Mouse (Mus musculus) erythroid progenitor cell, adult 5-6 weeks (primary cell): ENCODE results near the gene Mocs2. TPM values are rescaled to one million over a fixed set of nuclear protein-coding genes. Genes with fewer than 3 reads are reported as not detected.

Experiments used
- ATAC-seq: replicated peaks from 2 replicates; pipeline ENCODE4 v1.8.0; 2016; ENCODE audit warnings: moderate number of reproducible peaks, mild to moderate bottlenecking, moderate TSS enrichment, inconsistent platforms; ENCODE audit not compliant: poor library complexity, low FRiP score, severe bottlenecking
- total RNA-seq, 2 experiments: library from RNA; stranded (forward) in 1 of 2; stranded (reverse) in 1 of 2; fragments of 150-400 nt in 1 of 2; fragments of 186-747, 209-891 nt in 1 of 2; gene quantifications; 2 replicates each; pipeline versions ENCODE4 v1.2.3 to v1.2.4; 2015 to 2017; ENCODE audit warnings: low replicate concordance in 2 of 2

Gene Mocs2
- total RNA-seq, 2 experiments from 2014 or later, result 15.9 to 20.5 TPM

DNA sequence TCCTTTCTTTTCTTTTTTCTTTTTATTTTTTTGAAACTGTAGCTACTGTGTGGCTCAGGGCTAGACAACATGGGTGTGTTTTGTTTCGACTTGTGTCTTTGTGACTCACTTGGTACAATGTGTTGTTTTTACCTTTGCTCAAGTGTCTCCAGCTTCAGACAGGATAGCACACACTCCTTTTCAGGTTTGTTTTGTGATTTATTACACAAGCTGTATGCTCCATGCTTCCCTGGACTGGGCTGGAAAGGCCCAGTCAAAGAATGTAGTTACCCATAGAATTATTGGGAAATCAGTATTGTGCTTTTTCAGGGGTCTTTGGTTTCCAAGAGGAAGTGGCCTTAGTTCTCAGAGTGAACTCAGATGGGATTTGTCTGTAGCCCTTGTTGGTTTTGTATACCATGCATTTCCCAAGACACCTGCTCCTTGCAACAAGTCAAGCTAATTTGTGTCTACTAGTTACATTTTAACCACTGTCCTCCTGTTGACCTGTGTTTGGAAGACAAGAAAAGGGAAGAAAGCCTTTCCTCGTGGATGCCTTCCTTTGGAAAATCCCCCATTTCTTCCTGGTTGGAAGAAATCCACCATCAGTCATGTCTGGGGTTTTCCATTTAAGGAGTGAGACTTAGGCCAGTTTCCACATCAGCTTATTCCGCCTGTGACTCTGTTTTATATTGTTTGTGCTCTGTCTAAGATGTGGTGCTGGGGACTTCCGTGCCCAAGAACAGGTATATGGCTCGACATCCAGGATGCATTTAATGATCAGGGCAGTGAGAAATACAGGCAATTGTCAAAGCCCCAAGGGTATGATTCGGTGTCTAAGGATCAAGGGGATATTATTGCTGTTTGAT, 34.5 kb downstream of the Mocs2 start:
- ATAC-seq, result no peak

DNA sequence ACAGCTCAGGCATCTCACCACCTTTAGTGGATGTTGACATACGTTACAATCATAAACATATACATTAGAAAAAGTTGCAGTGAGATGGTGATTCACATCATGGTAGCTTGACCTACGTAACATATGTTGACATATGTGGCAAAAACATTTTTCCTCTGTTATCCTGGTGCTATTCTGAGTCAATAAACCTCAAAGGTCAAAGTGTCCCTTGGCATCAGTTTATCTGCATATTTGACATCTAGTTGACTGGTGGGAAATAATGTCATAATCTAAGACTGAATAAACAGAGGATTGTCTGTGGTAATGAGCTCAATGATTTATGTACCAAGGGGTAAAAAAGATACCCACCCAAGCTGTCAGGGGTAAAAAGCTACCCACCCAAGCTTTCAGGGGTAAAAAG, 35.1 kb downstream of the Mocs2 start:
- no peak for ATAC-seq

DNA sequence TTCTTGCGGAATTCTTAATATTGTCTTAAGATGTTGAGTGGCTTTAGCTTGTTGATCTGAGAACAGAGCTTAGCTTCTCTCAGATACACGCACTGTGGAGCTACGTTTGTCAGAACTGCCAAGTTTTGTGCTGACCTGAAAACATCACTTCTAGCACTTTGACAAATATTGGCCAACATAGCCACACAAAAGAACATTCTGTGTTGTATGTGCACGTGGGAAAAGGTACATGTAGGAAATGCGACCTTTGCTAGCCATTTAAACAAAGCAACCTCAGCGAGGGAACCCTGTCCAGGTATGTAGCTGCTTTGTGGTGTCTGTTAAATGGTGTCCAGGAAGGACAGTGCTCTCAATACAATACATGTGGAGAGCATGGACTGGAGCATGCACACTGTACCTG, 36.0 kb downstream of the Mocs2 start:
- no peak for ATAC-seq

DNA sequence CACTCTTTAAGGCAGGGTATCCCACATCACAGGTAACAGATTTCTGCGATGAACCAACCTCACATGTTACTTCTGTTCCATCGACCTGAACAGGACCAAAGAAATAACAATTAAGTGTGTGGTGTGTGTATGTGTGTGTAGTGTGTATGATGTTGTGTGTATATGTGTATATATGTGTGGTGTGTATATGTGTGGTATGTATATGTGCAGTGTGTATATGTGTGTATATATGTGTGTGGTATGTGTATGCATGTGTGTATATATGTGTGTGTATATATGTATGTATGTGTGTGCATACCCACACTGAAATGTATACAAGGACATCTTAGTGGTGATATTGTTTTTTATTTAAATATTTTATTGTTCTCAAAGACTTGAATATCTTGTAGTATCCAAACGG, 36.4 kb downstream of the Mocs2 start:
- ATAC-seq, result no peak

DNA sequence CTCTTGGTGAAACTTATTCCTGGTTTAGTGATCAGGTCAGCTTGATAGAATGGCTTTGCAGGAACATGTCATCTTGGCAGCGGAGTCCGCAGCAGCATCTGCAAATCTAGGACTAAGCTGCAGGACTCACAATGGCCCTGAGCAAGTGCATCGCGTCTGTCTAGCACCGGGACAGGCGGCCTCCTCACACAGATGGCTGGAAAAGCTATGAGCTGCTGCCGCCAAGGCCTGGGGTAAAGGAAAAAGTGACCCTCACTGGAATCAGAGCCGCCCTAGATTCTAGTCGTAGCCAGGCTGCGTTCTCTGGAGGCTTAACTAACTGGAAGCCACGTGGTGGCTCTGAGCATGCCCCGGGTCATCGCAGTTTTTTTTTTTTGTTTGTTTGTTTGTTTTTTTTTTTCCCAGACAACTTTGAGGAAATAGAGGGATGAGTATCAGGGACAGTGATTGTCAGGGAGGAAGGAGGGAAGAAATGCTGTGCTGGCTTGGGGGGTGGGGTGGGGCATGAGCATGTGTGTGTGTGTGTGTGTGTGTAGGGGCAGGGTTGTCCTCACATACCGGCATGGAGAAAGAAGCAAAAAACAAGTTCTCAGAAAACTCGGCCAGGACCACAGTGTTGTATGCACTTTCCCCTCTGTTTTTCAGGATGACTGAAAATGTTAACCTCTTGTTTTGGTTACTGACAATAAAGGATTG, 37.7 kb downstream of the Mocs2 start:
- no peak for ATAC-seq

DNA sequence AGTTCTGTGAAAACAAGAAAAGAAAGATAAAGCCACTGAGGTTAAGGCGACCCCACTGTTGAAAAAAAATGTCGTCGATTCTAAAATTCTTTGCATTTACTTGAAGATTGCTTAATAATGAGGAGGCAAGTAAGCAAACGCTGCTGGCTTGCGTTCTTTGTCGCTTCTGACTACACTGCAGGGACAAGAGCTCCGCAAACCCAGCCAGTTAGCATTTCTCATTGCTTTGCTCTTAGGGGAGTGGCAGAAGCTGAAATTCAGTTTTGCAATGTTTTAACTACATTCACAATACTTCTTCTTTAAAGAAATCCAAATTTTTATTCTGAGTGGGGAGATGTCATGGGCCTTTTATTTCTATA, 38.2 kb downstream of the Mocs2 start:
- ATAC-seq, result no peak

DNA sequence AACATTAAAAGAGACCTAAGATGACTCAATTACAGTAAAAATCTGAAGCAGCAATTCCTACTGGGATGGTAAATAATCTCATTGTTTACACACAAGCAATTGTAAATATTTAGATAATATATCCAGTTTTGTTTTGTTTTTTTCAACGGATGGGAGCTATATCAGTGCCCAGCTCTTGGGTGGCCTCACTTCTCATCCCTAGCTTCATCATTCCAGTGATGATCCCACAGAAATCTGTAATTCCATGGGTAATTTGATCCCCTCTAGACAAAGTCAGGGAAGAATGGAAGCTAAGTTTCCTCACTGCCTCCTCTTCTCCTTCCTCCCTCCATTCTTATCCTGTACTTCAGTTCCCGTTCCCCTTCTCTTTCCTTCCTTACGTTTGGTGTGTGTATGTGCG, 39.5 kb downstream of the Mocs2 start:
- no peak for ATAC-seq

DNA sequence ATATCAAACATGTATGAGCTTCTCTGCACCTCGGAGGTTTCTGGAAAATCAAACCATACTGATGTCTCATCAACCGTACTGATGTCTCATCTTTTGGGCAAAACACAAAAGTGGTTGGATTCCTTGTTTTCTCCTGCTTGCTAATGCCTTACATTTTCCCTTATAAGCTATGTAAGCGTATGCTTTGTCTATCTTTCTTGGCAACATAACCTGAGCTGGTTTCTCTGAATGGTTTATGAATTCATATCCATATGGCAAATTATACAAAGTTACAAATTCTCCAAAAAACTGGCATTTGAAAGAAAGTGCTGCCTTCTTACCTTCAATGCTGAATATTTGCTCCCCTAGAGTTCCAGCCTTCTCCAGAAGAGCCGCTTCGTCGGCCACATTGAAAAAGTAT, 56.7 kb downstream of the Mocs2 start:
- no peak for ATAC-seq

DNA sequence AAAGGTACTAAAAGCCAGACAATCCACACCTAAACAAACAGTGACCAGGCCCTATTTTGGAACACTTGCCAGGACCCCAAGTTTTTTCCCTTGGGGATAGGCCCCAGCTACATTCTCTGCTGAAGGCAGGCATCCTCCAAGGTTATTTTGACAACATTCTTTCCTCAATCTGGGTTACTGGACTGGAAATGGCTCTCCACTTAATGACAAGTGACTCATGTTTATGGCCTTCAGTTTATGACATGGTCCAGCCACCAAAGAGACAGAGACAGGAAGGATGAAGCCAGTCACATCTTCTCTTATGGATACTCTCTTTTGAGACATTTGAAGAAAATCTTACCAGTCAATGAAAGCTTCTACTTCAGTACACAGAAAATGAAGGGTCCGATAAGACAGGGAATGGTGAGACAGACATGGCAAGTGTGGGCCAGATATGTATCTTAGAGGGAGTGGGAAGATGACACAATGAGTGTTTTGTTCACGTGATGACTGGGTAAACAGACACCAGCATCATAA, 58.0 kb downstream of the Mocs2 start:
- no peak for ATAC-seq

DNA sequence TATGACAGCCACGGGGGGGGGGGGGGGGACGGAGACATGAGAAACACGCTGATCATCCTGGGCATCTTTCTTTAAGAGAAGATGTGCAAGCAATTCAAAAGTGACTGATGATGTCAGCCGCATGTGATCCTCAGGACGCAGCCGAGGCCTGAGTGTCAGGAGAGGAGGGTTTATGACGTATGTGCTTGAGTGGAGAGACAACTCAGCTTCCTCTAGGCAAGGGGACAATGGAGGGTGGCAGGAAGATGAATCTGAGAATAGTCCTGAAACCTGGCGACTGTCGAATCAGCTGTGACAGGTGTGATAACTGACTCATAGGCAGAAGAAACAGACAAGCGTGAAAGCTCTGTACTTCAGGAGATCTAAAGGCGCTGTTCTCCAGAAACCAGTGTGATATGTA, 60.6 kb downstream of the Mocs2 start:
- no peak for ATAC-seq

Other genes starting within 250 kb of the Mocs2 start
- not detected in 2 replicates for gene Itga2, start 113.9 kb downstream of the Mocs2 start, total RNA-seq (2015; ENCODE audit: low replicate concordance)
- gene Itga2, start 113.9 kb downstream of the Mocs2 start, total RNA-seq (2017; ENCODE audit: low replicate concordance), result 0.08 and 0.13 TPM in 2 replicates